Comparison of ENCODE assay signal across 11 mouse cellular contexts in the genomic region with DNA sequence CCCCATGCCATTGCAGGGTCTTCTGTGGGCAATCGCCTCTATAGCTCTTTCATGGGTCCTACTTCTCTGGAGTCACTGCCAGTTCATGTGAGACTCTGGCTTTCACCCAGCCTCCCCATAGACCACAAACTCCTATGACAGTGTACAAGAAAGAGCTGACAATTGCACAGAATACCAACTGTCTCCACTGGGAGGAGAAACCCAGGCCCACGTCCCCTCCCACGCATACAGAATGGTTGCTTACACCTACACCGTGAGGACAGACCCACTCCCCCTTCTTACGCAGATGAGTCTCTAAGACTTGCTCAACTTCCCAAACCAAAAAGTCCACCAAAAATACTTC.
"Had no signal": no experiment of that assay in that cellular context is flagged by ENCODE, and none has a peak within 500 bp of the region (broad histone marks: within the 10 kb centered on the region; RNA-seq: fewer than 3 reads in every experiment).

No protein-coding gene starts in this region.

- DNase-seq: kidney, adult 8-10 months; kidney, postnatal 36 days; layer of hippocampus, adult 9-11 months; layer of hippocampus, postnatal 36 days; lung, embryonic 14.5 days; right cerebral cortex, adult 18-20 months; right cerebral cortex, postnatal 25 days had no signal

- H3K4me3 ChIP-seq: limb, embryonic 15.5 days; liver, embryonic 12.5 days; midbrain, embryonic 10.5 days had no signal

- H3K9ac ChIP-seq: limb, embryonic 15.5 days; liver, embryonic 12.5 days; lung, embryonic 14.5 days had no signal

- ATAC-seq: liver, embryonic 12.5 days; midbrain, embryonic 16.5 days had no signal

- H3K4me2 ChIP-seq: limb, embryonic 15.5 days; liver, embryonic 12.5 days; lung, embryonic 14.5 days had no signal

- H3K27me3 ChIP-seq: limb, embryonic 15.5 days; liver, embryonic 12.5 days had no signal

- H3K4me1 ChIP-seq: liver, embryonic 12.5 days; midbrain, embryonic 10.5 days had no signal

- H3K9me3 ChIP-seq: limb, embryonic 15.5 days; liver, embryonic 12.5 days; midbrain, embryonic 10.5 days had no signal

- H3K27ac ChIP-seq: limb, embryonic 15.5 days; liver, embryonic 12.5 days; midbrain, embryonic 10.5 days had no signal

- H3K36me3 ChIP-seq: limb, embryonic 15.5 days; liver, embryonic 12.5 days; midbrain, embryonic 10.5 days had no signal
